Mouse (Mus musculus): Measurements from ENCODE around the gene Tfec. TPM values are rescaled to one million over a fixed set of nuclear protein-coding genes. Genes with fewer than 3 reads are reported as not detected.

The Tfec gene
- polyA plus RNA-seq, 1 experiment from 2014 or later: 0.24 TPM

DNA sequence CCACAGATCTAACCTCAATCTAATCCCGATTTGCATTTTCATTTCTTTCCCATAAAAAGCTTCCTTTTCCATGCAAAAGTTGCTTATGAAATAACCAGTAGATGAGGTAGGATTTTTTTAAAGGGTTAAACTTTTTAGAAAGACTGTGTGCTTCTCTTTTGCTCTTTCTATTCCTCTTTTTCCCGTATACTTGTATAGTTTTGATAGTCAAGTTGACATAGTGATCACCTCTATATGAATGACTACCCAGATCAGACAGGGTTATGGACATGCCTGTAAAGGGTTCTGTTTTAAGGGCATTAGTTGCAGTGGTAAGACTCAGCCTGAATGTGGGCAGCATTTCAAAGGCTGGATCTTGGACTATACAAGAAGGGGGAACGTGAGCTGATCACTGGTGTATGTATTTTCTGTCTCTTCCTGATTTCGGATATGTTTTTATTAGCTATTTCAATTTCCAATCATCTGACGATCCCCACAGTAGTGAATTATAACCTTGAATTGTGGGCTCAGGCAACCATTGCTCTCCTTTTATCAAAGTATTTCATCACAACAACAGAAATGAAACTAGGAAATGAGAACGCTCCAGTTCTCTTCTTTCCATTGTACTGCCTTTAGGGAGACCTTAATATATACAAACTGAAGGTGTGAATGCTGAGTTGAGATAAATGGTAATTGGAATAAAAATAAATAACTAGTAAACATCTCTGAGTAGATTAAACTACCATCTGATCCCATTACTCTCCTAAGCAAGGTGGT, 35.3 kb downstream of the Tfec start:
- no peaks in the 10 kb centered on the region for H3K27me3 ChIP-seq (replicated peaks)
- no peak for ATAC-seq (ENCODE audit: insufficient number of reproducible peaks, low FRiP score)
- H3K4me3 ChIP-seq: no peak overlapping the region
- H3K4me1 ChIP-seq (replicated peaks): no peaks in the 10 kb centered on the region
- H3K27ac ChIP-seq (ENCODE audit: poor library complexity, severe bottlenecking): no peak overlapping the region
- no peak overlapping the region for H3K4me2 ChIP-seq
- 86% methylated on average over 6 of the region's 6 CpGs for WGBS
- H3K36me3 ChIP-seq: no peaks in the 10 kb centered on the region
- H3K9ac ChIP-seq: no peak overlapping the region
- H3K9me3 ChIP-seq (replicated peaks): no peaks in the 10 kb centered on the region

DNA sequence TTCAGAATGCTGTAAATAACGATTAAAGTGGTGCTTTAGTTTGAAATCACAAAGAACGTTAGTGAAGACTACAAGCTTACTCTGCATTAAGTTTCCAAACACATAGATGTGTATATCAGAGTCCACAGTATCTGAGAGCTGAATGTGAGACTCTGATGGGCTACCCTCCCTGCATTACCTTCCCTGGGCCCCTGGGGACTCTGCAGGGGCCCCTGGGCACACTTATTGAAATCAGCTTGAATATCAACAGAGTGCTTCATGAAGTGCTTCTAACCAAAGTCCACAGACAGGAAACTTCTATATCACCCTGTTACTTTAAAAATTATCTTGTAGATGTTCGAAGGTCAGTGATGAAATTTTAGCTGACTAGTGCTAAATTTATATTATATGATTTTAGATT, 36.2 kb downstream of the Tfec start:
- no peak overlapping the region for H3K4me2 ChIP-seq
- ATAC-seq (ENCODE audit: insufficient number of reproducible peaks, low FRiP score): no peak
- H3K9ac ChIP-seq: no peak overlapping the region
- H3K27ac ChIP-seq (ENCODE audit: poor library complexity, severe bottlenecking): no peak overlapping the region
- H3K36me3 ChIP-seq: no peaks in the 10 kb centered on the region
- no peaks in the 10 kb centered on the region for H3K4me1 ChIP-seq (replicated peaks)
- no peaks in the 10 kb centered on the region for H3K9me3 ChIP-seq (replicated peaks)
- no peak overlapping the region for H3K4me3 ChIP-seq
- WGBS: 79% methylated on average over 3 of the region's 3 CpGs
- H3K27me3 ChIP-seq (replicated peaks): no peaks in the 10 kb centered on the region

DNA sequence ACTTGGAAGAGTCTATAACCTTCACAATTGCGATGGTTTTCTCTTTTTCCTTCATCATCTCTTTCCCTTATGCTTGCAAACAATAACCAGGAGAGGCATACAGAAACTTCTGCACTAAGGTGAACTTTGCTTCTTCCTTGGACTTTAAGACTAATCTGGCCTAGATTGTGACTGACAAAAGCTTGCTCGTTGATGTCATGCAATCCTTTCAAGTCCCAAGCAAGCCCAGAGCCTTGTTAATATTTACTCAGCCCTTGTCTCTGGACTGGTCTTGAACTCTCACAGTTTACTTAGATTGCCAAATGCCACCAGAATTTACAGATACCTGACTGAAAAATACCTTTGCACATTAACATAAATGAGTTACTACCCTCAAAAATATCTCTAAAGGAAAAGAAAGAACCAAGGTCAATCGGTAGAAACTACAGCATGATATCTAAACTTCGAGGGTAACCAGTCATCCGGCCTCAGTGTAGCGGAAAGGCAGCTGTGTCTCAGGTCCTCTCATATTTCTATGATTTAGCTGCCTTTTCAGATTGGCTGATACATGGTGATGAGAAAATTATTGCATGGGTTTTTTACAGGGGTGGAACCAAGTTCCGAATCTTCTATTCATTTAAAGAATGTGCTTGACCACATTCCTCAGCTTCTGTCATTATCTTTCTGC, 42.2 kb downstream of the Tfec start:
- Histone ChIP-seq H3K4me2 (no peak overlapping the region), H3K27me3 (replicated peaks) (no peaks in the 10 kb centered on the region), H3K4me3 (no peak overlapping the region), H3K4me1 (replicated peaks) (no peaks in the 10 kb centered on the region), H3K27ac (ENCODE audit: poor library complexity, severe bottlenecking) (no peak overlapping the region), H3K36me3 (no peaks in the 10 kb centered on the region), H3K9ac (no peak overlapping the region), H3K9me3 (replicated peaks) (no peaks in the 10 kb centered on the region)
- WGBS: 81% methylated on average over 7 of the region's 7 CpGs
- ATAC-seq (ENCODE audit: insufficient number of reproducible peaks, low FRiP score): no peak

DNA sequence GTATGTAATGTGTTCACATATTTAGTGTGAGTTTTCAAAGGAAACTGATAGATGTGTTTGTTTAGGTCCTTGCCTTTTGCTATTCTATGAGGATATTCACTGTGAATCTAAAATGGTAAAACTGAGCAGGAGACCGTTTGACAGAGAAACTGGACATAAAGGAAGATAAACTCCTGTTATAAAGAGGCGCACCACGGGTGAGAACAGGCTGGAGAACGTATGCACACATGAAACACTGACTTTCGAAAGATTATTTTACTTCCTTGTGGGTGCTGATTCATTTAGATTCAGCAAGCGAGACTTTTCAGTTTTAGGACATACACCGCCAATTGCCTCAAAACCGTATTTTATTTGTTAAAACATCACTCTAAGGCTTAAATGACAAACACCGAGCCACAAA, 43.3 kb downstream of the Tfec start:
- WGBS: 80% methylated on average over 9 of the region's 9 CpGs
- no peaks in the 10 kb centered on the region for H3K27me3 ChIP-seq (replicated peaks)
- no peak for ATAC-seq (ENCODE audit: insufficient number of reproducible peaks, low FRiP score)
- no peaks in the 10 kb centered on the region for H3K4me1 ChIP-seq (replicated peaks)
- H3K4me2 ChIP-seq: no peak overlapping the region
- H3K4me3 ChIP-seq: no peak overlapping the region
- no peaks in the 10 kb centered on the region for H3K9me3 ChIP-seq (replicated peaks)
- no peaks in the 10 kb centered on the region for H3K36me3 ChIP-seq
- no peak overlapping the region for H3K27ac ChIP-seq (ENCODE audit: poor library complexity, severe bottlenecking)
- H3K9ac ChIP-seq: no peak overlapping the region

DNA sequence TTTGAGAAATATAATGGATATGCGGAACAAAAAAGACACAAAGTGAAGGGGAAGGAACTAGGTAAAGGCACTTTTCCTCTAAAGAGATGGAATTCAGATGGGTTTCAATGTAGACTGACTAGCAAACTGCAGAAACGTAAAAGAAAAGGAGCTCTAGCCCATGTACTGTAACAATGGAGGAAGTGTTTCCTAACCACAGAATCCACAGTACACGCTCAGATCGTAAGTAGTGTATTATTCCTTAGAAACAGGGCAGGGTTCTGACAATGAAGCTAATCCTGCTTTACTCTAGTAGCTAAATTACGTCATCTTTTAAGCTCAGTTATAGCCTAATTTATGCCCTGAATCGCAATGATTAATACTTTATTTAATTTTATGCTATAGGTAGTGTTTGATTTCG, 51.7 kb downstream of the Tfec start:
- Histone ChIP-seq H3K4me1 (replicated peaks) (no peaks in the 10 kb centered on the region), H3K27ac (ENCODE audit: poor library complexity, severe bottlenecking) (no peak overlapping the region), H3K9me3 (replicated peaks) (no peaks in the 10 kb centered on the region), H3K9ac (no peak overlapping the region), H3K36me3 (no peaks in the 10 kb centered on the region), H3K27me3 (replicated peaks) (no peaks in the 10 kb centered on the region), H3K4me2 (no peak overlapping the region), H3K4me3 (no peak overlapping the region)
- WGBS: 82% methylated on average over 7 of the region's 7 CpGs
- no peak for ATAC-seq (ENCODE audit: insufficient number of reproducible peaks, low FRiP score)

DNA sequence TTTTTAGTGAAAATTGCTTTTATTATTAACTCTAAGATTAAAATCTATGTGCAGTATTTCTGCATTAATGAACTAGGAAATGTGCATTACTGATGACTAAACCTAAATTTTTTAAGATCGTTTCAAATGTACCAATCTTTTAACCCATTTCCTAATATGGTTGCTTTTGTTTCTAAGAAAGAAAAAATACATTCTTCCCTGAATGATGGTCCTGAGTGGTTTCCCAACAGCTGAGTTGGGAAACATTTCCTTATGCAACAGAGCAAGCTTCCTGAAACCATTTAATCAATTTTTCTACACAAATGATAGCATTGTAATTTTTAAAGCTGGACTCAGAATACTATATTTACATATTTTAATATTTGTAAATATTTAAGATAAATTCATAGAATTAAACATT, 62.6 kb downstream of the Tfec start:
- ATAC-seq (ENCODE audit: insufficient number of reproducible peaks, low FRiP score): no peak
- no peak overlapping the region for H3K9ac ChIP-seq
- no peaks in the 10 kb centered on the region for H3K36me3 ChIP-seq
- no peaks in the 10 kb centered on the region for H3K27me3 ChIP-seq (replicated peaks)
- H3K9me3 ChIP-seq (replicated peaks): no peaks in the 10 kb centered on the region
- no peaks in the 10 kb centered on the region for H3K4me1 ChIP-seq (replicated peaks)
- H3K4me2 ChIP-seq: no peak overlapping the region
- WGBS: 71% methylated on average over 1 of the region's 1 CpGs
- H3K27ac ChIP-seq (ENCODE audit: poor library complexity, severe bottlenecking): no peak overlapping the region
- no peak overlapping the region for H3K4me3 ChIP-seq

DNA sequence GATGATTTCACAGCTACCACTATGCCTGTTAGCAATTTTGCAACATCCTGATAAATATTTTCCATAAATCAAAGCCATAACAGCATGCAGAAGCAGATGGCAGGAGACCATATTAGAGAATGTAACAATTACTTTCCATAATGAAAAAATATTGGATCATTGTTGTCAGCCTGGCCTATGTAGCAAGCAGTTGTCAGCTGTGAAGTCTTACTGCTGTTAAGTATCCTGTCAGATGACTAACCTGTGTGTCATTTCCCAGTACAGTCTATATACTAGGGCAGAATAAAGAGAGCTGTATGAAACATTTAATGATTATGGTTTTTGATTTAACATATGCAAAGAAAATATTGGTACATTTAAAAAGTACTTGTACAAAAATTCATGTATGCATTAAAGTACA, 69.9 kb downstream of the Tfec start:
- Histone ChIP-seq H3K4me3 (no peak overlapping the region), H3K4me1 (replicated peaks) (no peaks in the 10 kb centered on the region), H3K9me3 (replicated peaks) (no peaks in the 10 kb centered on the region), H3K9ac (no peak overlapping the region), H3K27ac (ENCODE audit: poor library complexity, severe bottlenecking) (no peak overlapping the region), H3K36me3 (no peaks in the 10 kb centered on the region), H3K4me2 (no peak overlapping the region), H3K27me3 (replicated peaks) (no peaks in the 10 kb centered on the region)
- no peak for ATAC-seq (ENCODE audit: insufficient number of reproducible peaks, low FRiP score)

DNA sequence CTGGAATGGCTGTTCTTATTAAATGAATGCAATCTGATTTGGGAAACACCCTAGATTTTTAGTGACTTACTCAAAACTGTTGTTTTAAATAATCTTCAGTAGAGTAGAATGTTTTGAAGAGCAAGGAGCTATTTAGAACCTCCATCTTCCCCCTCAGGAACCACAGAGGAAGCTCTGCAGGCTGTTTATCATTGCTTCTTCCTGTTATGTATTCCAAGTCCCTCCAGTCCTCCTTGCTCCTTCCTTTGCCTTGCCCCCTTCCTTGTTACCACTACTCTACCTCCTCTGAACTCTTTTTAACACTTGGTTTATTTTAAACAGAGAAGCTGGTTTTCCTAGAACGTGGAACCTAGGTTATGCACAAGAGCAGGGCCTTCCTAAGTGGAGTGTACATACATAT, 76.3 kb downstream of the Tfec start:
- Histone ChIP-seq H3K36me3 (no peaks in the 10 kb centered on the region), H3K27ac (ENCODE audit: poor library complexity, severe bottlenecking) (no peak overlapping the region), H3K27me3 (replicated peaks) (no peaks in the 10 kb centered on the region), H3K4me2 (no peak overlapping the region), H3K9me3 (replicated peaks) (no peaks in the 10 kb centered on the region), H3K9ac (no peak overlapping the region), H3K4me1 (replicated peaks) (no peaks in the 10 kb centered on the region), H3K4me3 (no peak overlapping the region)
- ATAC-seq (ENCODE audit: insufficient number of reproducible peaks, low FRiP score): no peak
- WGBS: 47% methylated on average over 1 of the region's 1 CpGs

DNA sequence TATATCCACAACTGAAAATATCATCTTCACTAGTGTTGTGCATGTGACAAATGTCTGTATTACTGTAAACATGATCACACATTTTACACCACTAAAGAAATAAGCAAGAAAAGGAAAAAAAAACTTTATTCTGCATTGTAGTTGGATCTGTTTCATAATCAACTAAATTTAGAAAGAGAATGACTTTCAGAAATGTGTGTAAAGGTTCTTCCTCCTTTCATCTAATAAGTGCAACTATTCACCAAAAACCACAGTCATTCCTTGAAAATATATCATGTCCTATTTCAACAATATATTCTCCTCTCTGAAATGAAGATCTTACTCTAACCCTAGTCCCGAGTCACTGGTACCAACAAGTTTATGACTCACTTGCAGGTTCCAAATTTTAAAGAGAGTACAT, 91.9 kb downstream of the Tfec start:
- WGBS: 72% methylated on average over 1 of the region's 1 CpGs
- no peak for ATAC-seq (ENCODE audit: insufficient number of reproducible peaks, low FRiP score)
- no peak overlapping the region for H3K4me3 ChIP-seq
- no peak overlapping the region for H3K9ac ChIP-seq
- H3K9me3 ChIP-seq (replicated peaks): no peaks in the 10 kb centered on the region
- H3K4me2 ChIP-seq: no peak overlapping the region
- no peaks in the 10 kb centered on the region for H3K27me3 ChIP-seq (replicated peaks)
- no peak overlapping the region for H3K27ac ChIP-seq (ENCODE audit: poor library complexity, severe bottlenecking)
- no peaks in the 10 kb centered on the region for H3K36me3 ChIP-seq
- H3K4me1 ChIP-seq (replicated peaks): no peaks in the 10 kb centered on the region

DNA sequence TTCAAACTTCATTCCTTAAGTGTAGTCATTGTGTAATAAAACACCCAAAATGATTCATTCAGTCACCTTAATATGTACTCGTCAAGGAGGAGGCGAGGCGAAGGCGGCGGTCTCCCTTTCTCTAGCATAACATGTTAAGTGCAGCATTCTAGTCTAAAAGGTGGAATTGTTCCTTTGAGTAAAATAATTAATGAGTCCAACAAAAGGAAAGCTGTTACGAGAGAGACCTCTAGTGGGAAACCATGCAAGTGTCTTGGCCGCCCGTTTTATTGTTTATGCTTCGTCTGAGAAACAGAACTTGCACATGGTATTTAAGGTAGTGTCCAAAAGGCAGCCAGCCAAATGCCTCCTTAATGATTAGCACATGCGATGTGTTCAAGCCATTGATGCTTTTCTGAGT, 100.6 kb downstream of the Tfec start:
- no peaks in the 10 kb centered on the region for H3K9me3 ChIP-seq (replicated peaks)
- H3K4me1 ChIP-seq (replicated peaks): no peaks in the 10 kb centered on the region
- WGBS: 44% methylated on average over 10 of the region's 10 CpGs
- no peak overlapping the region for H3K4me2 ChIP-seq
- no peak for ATAC-seq (ENCODE audit: insufficient number of reproducible peaks, low FRiP score)
- no peaks in the 10 kb centered on the region for H3K27me3 ChIP-seq (replicated peaks)
- no peak overlapping the region for H3K9ac ChIP-seq
- no peak overlapping the region for H3K27ac ChIP-seq (ENCODE audit: poor library complexity, severe bottlenecking)
- no peaks in the 10 kb centered on the region for H3K36me3 ChIP-seq
- H3K4me3 ChIP-seq: no peak overlapping the region

DNA sequence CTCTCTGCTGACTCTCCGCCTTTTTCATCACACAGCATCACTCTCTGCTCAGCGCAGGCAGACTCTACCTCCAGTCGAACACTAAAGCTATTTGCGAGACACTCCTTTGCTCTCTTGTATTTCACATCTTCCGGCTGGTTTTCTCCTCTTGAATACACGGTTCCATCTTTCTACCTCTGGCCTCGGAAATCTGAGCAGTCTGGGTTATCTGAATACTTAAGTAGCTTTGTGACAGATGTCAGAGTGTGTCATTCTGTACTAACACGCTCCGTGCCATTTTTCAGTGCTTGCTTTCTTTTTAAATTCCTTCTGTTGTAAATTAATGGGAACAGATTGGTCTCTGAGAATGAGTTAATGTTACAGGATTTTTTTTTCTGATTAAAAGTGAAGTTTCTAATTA, 101.3 kb downstream of the Tfec start:
- Histone ChIP-seq H3K27me3 (replicated peaks) (no peaks in the 10 kb centered on the region), H3K9ac (no peak overlapping the region), H3K9me3 (replicated peaks) (no peaks in the 10 kb centered on the region), H3K27ac (ENCODE audit: poor library complexity, severe bottlenecking) (no peak overlapping the region), H3K36me3 (no peaks in the 10 kb centered on the region), H3K4me1 (replicated peaks) (no peaks in the 10 kb centered on the region), H3K4me3 (no peak overlapping the region), H3K4me2 (no peak overlapping the region)
- no peak for ATAC-seq (ENCODE audit: insufficient number of reproducible peaks, low FRiP score)
- 70% methylated on average over 9 of the region's 9 CpGs for WGBS

DNA sequence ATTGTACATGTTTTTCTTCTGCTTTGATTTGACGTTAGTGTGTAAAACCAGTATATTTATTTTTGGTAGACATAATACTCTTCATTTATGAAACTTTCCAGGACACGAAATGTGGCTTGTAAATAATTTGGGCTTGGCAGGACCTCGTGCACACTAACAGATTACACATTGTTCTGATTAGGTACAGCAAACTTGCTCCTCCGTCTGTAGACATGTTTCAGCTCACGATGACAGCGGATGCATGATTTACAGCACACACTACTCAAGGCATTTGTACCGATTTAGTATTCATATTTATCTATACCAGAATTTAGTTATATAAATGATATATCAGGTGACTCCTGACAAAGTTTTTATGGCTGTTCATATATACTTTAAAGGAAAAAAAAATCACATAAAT, 104.2 kb downstream of the Tfec start:
- H3K9me3 ChIP-seq (replicated peaks): no peaks in the 10 kb centered on the region
- H3K4me2 ChIP-seq: no peak overlapping the region
- H3K4me1 ChIP-seq (replicated peaks): no peaks in the 10 kb centered on the region
- no peaks in the 10 kb centered on the region for H3K36me3 ChIP-seq
- H3K27ac ChIP-seq (ENCODE audit: poor library complexity, severe bottlenecking): no peak overlapping the region
- ATAC-seq (ENCODE audit: insufficient number of reproducible peaks, low FRiP score): no peak
- 56% methylated on average over 7 of the region's 7 CpGs for WGBS
- H3K27me3 ChIP-seq (replicated peaks): no peaks in the 10 kb centered on the region
- no peak overlapping the region for H3K4me3 ChIP-seq
- no peak overlapping the region for H3K9ac ChIP-seq

Data from heart, embryonic 12.5 days (tissue).